Mouse (Mus musculus): ENCODE measurements around the gene Thap7. TPM values are rescaled to one million over a fixed set of nuclear protein-coding genes. Genes with fewer than 3 reads are reported as not detected.

Thap7 gene
- polyA plus RNA-seq, 1 experiment from 2014 or later, result 65.1 TPM

DNA sequence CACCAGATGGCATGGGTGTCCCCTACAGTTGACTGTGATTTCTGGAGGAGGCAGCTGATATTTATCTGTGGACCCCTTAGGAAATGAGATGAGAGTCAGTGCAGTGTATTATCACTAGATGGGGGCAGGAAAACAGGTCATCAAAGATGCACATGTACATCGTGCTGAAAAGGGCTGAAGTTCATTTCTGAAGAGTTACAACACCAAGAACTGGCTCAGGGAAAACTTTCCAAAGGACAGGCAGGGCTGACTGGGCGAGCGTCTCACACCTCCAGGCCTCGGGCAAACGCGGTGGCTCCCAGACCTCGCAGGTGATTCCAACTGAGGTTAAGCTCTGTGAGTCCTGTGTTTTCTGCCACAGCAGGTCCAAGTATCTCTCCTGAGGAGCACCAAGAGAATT, 21.9 kb upstream of the Thap7 start:
- ATAC-seq, result no peak
- Histone ChIP-seq H3K9me3 (ENCODE audit: control insufficient read depth, low read length) (no peaks in the 10 kb centered on the region), H3K36me3 (ENCODE audit: control insufficient read depth, insufficient read depth, low read length) (no peaks in the 10 kb centered on the region)

DNA sequence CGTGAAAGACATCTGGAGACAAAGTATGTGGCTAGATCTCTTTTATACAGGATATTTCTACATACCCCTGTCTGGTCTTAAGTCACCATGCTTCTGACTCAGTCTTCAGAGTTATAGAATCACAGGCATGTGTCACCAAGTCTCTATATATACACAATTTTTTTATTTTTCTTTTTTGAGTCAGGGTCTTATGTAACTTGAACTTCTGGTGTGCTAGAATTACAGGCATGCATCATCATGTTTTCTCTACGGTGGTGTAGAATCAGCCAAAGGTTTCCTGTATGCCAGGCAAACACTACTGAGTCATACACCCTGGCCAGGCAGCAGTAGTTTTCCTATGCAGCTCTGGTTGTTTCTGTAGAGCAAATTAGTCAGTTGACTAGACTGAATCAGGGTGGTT, 11.7 kb upstream of the Thap7 start:
- no peaks in the 10 kb centered on the region for H3K9me3 ChIP-seq (ENCODE audit: control insufficient read depth, low read length)
- no peak for ATAC-seq
- H3K4me1 ChIP-seq (ENCODE audit: control insufficient read depth, insufficient read depth, low read depth, low read length), result no peaks in the 10 kb centered on the region
- no peak overlapping the region for H3K27ac ChIP-seq (ENCODE audit: low read depth, low read length)
- no peak overlapping the region for H3K4me3 ChIP-seq (ENCODE audit: low read length)
- 84% methylated on average over 2 of the region's 2 CpGs for WGBS
- no peaks in the 10 kb centered on the region for H3K36me3 ChIP-seq (ENCODE audit: control insufficient read depth, insufficient read depth, low read length)
- no peaks in the 10 kb centered on the region for H3K27me3 ChIP-seq (replicated peaks; ENCODE audit: control insufficient read depth, insufficient read depth, low read length)
- no peak overlapping the region for H3K4me2 ChIP-seq (ENCODE audit: low read length)
- no peak overlapping the region for H3K9ac ChIP-seq (ENCODE audit: low read depth, low read length)

More for the DNA sequence above, 21.9 kb upstream of the Thap7 start:
- Histone ChIP-seq H3K4me1 (ENCODE audit: control insufficient read depth, insufficient read depth, low read depth, low read length) (peaks cover 8% of the 10 kb centered on the region), H3K27ac (ENCODE audit: low read depth, low read length) (no peak overlapping the region), H3K9ac (ENCODE audit: low read depth, low read length) (no peak overlapping the region), H3K4me2 (ENCODE audit: low read length) (no peak overlapping the region), H3K4me3 (ENCODE audit: low read length) (no peak overlapping the region), H3K27me3 (replicated peaks; ENCODE audit: control insufficient read depth, insufficient read depth, low read length) (no peaks in the 10 kb centered on the region)
- 91% methylated on average over 7 of the region's 7 CpGs for WGBS

DNA sequence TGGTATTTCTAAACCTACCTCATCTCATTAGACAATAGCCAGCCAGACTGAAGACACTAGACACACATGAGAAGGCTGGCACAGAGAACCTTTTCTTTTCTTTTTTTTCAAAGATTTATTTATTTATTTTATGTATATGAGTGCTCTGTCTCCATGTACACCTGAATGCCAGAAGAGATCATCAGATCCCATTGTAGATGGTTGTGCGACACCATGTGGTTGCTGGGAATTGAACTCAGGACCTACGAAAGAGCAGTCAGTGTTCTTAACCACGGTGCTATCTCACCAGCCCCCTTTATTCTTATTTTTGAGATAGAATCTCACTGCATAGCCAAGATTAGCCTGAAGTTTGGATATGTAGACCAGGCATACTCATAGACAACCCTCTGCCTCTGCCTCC, 5.6 kb upstream of the Thap7 start:
- Histone ChIP-seq H3K27me3 (replicated peaks; ENCODE audit: control insufficient read depth, insufficient read depth, low read length) (no peaks in the 10 kb centered on the region), H3K9ac (ENCODE audit: low read depth, low read length) (no peak overlapping the region), H3K4me2 (ENCODE audit: low read length) (no peak overlapping the region), H3K4me3 (ENCODE audit: low read length) (no peak overlapping the region), H3K27ac (ENCODE audit: low read depth, low read length) (no peak overlapping the region), H3K9me3 (ENCODE audit: control insufficient read depth, low read length) (no peaks in the 10 kb centered on the region), H3K36me3 (ENCODE audit: control insufficient read depth, insufficient read depth, low read length) (no peaks in the 10 kb centered on the region), H3K4me1 (ENCODE audit: control insufficient read depth, insufficient read depth, low read depth, low read length) (peaks cover 6% of the 10 kb centered on the region)
- 89% methylated on average over 3 of the region's 3 CpGs for WGBS
- no peak for ATAC-seq

DNA sequence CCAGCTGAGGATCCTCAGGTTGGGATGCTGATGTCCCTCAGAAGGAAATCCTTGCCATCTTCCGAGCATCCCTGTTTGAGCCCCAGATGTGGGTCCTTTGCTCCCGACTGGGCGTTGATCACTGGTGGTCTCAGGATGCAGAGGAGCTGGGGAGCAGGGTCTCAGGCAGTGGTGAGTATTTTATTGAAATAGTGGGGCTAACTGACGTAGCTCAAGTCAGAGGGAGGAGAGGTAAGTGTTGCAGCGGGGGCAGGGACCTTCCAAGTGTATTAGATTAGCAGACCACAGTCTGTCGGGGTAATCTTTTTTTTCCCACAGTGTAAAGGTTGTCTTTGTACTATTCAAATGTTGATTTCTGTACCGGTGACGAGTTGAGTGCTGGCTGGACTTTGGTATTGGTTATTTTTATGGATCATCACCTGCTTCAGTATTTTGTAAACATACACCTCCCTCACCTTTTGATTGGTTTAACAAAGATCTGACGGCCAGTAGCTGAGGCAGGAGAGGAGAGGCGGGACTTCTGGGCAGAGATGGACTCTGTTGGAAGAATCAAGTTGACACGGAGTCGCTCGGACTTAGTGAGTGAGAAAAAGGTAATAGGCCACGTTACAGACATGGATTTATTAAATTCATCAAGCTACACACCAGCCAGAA, 1.9 kb upstream of the Thap7 start:
- H3K36me3 ChIP-seq (ENCODE audit: control insufficient read depth, insufficient read depth, low read length), result peaks cover 4% of the 10 kb centered on the region
- no peaks in the 10 kb centered on the region for H3K9me3 ChIP-seq (ENCODE audit: control insufficient read depth, low read length)
- peaks cover 15% of the 10 kb centered on the region for H3K4me1 ChIP-seq (ENCODE audit: control insufficient read depth, insufficient read depth, low read depth, low read length)
- no peak overlapping the region for H3K9ac ChIP-seq (ENCODE audit: low read depth, low read length)
- no peak for ATAC-seq
- H3K4me3 ChIP-seq (ENCODE audit: low read length), result no peak overlapping the region
- no peak overlapping the region for H3K27ac ChIP-seq (ENCODE audit: low read depth, low read length)
- no peaks in the 10 kb centered on the region for H3K27me3 ChIP-seq (replicated peaks; ENCODE audit: control insufficient read depth, insufficient read depth, low read length)
- H3K4me2 ChIP-seq (ENCODE audit: low read length), result no peak overlapping the region
- WGBS, result 74% methylated on average over 14 of the region's 14 CpGs

DNA sequence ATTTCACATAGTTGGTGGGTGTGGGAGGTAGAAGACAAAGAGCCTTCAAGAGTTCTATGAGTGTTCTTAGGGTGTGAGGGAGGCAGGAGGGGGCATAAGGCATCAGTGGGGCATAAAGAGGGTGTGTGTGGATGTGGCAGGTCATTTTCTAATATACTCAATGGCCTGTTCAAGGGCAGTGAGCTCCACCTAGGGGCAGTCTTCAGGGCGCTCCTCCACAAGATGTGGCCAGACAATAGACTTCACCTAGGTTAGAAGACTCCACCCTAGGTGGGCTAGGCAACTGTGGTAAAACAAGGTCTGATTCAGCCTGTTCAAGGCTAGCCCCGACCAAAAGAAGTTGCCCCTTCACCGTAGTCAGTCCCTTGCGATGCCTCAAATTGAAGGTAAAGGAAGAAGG, 1.3 kb upstream of the Thap7 start:
- Histone ChIP-seq H3K4me2 (ENCODE audit: low read length) (no peak overlapping the region), H3K36me3 (ENCODE audit: control insufficient read depth, insufficient read depth, low read length) (peaks cover 9% of the 10 kb centered on the region), H3K9ac (ENCODE audit: low read depth, low read length) (no peak overlapping the region), H3K27ac (ENCODE audit: low read depth, low read length) (no peak overlapping the region), H3K4me1 (ENCODE audit: control insufficient read depth, insufficient read depth, low read depth, low read length) (peaks cover 15% of the 10 kb centered on the region), H3K9me3 (ENCODE audit: control insufficient read depth, low read length) (no peaks in the 10 kb centered on the region), H3K4me3 (ENCODE audit: low read length) (no peak overlapping the region), H3K27me3 (replicated peaks; ENCODE audit: control insufficient read depth, insufficient read depth, low read length) (no peaks in the 10 kb centered on the region)
- ATAC-seq, result no peak
- 59% methylated on average over 4 of the region's 4 CpGs for WGBS

DNA sequence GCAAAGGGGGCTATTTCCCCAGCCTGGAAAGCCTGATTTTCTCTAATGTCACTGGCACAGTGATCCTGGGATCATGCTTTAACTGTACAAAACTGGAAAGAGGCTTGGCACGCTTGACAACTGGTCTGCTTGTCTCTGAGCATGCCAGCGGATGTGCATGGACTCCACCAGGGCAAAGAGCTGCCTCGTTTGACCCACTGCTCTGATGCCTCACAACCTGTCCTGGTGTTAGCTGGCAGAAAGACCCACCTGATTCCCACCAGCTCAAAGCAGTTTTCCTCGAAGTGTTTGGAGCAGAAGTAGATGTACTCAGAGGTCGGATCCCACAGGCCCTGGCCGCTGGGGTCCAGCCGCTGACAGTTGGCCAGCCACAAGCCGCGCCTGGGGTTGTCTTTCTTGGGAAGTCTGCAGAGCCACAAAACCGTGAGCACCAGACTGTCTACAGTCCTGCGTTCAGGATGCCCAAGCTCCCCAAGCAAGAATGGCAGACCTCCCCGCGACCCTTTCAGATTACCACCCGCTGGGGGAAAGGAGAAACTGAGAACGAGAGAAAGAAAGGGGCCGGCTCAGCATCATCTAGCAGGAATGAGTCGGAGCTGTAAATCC, 852 bp downstream of the Thap7 start:
- H3K27me3 ChIP-seq (replicated peaks; ENCODE audit: control insufficient read depth, insufficient read depth, low read length), result no peaks in the 10 kb centered on the region
- peak; percentile 1; the same call in 1 of the 2 replicates for ATAC-seq
- H3K4me3 ChIP-seq (ENCODE audit: low read length), result peak overlapping the region; percentile 65
- peak overlapping the region; percentile 71 for H3K4me2 ChIP-seq (ENCODE audit: low read length)
- 19% methylated on average over 17 of the region's 17 CpGs for WGBS
- H3K4me1 ChIP-seq (ENCODE audit: control insufficient read depth, insufficient read depth, low read depth, low read length), result peaks cover 15% of the 10 kb centered on the region
- H3K9ac ChIP-seq (ENCODE audit: low read depth, low read length), result peak overlapping the region; percentile 83
- H3K9me3 ChIP-seq (ENCODE audit: control insufficient read depth, low read length), result no peaks in the 10 kb centered on the region
- H3K36me3 ChIP-seq (ENCODE audit: control insufficient read depth, insufficient read depth, low read length), result peaks cover 25% of the 10 kb centered on the region
- H3K27ac ChIP-seq (ENCODE audit: low read depth, low read length), result peak overlapping the region; percentile 98

DNA sequence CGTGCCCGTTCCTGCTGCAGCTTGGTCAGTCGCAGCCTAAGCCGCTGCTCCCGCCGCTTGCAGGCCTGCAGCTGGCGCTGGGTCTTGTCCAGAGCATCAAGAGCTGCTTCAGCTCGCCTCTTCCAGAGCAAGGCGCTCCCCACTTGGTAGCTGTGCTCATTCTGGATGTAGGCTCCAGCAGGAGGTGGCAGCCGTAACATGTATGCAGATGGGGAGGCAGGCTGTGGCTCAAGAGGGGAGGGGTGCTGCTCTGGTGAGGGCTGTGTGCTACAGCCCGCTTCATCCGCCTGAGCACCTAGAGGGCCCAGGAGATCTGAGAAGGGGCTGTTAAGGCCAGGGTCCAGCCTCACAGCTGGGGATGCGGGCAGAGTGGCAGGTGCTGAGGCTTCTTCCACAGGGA, 2.7 kb downstream of the Thap7 start:
- 83% methylated on average over 13 of the region's 13 CpGs for WGBS
- Histone ChIP-seq H3K4me1 (ENCODE audit: control insufficient read depth, insufficient read depth, low read depth, low read length) (peaks cover 15% of the 10 kb centered on the region), H3K9ac (ENCODE audit: low read depth, low read length) (no peak overlapping the region), H3K4me3 (ENCODE audit: low read length) (no peak overlapping the region), H3K27ac (ENCODE audit: low read depth, low read length) (no peak overlapping the region), H3K36me3 (ENCODE audit: control insufficient read depth, insufficient read depth, low read length) (peaks cover 33% of the 10 kb centered on the region), H3K27me3 (replicated peaks; ENCODE audit: control insufficient read depth, insufficient read depth, low read length) (no peaks in the 10 kb centered on the region), H3K9me3 (ENCODE audit: control insufficient read depth, low read length) (no peaks in the 10 kb centered on the region), H3K4me2 (ENCODE audit: low read length) (no peak overlapping the region)
- ATAC-seq, result no peak

DNA sequence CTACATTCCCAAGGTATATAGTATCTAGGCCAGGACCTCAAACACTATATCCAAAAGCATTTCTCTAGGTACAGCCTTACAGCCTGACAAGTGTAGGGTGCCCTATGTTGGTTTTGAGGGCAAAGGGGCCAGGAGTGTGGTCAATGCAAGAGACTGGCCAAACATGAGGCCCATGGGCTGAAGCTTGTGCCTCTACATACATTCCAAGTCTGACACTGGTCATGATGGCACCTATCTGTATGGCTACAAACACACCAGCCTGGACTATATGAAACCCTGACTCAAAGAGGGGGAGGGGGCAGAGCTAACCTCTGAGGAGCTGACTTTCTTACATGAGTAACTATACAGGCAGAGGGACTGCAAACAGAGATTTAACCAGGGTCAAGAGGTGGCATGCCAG, 3.3 kb downstream of the Thap7 start:
- no peak overlapping the region for H3K4me2 ChIP-seq (ENCODE audit: low read length)
- H3K27me3 ChIP-seq (replicated peaks; ENCODE audit: control insufficient read depth, insufficient read depth, low read length), result no peaks in the 10 kb centered on the region
- no peak overlapping the region for H3K4me3 ChIP-seq (ENCODE audit: low read length)
- H3K9me3 ChIP-seq (ENCODE audit: control insufficient read depth, low read length), result no peaks in the 10 kb centered on the region
- H3K36me3 ChIP-seq (ENCODE audit: control insufficient read depth, insufficient read depth, low read length), result peaks cover 40% of the 10 kb centered on the region
- no peak overlapping the region for H3K27ac ChIP-seq (ENCODE audit: low read depth, low read length)
- no peak for ATAC-seq
- H3K9ac ChIP-seq (ENCODE audit: low read depth, low read length), result no peak overlapping the region
- H3K4me1 ChIP-seq (ENCODE audit: control insufficient read depth, insufficient read depth, low read depth, low read length), result peaks cover 15% of the 10 kb centered on the region

DNA sequence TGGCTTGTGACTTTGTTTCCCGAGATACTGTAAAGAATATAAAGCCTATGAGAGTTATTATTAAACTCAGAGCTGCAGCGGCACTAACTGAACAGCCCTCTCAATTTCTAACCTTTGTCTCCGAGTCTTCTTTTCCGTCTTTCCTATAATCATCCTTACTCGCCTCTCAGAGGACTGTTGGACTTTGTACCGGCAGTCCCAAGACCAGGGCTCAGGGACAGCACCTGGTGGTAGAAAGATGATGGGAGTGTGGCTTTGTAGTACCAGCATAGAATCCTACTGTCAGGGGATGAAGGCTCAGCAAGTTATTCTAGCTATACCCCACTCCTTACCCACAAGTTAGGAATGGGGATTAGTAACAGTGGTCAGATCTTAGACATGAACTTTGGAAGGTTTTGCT, 4.7 kb downstream of the Thap7 start:
- Histone ChIP-seq H3K9ac (ENCODE audit: low read depth, low read length) (no peak overlapping the region), H3K9me3 (ENCODE audit: control insufficient read depth, low read length) (no peaks in the 10 kb centered on the region), H3K36me3 (ENCODE audit: control insufficient read depth, insufficient read depth, low read length) (peaks cover 46% of the 10 kb centered on the region), H3K4me2 (ENCODE audit: low read length) (no peak overlapping the region), H3K4me1 (ENCODE audit: control insufficient read depth, insufficient read depth, low read depth, low read length) (peaks cover 7% of the 10 kb centered on the region), H3K27ac (ENCODE audit: low read depth, low read length) (no peak overlapping the region), H3K4me3 (ENCODE audit: low read length) (no peak overlapping the region), H3K27me3 (replicated peaks; ENCODE audit: control insufficient read depth, insufficient read depth, low read length) (no peaks in the 10 kb centered on the region)
- WGBS, result 95% methylated on average over 6 of the region's 6 CpGs
- no peak for ATAC-seq

Measured in hindbrain, embryonic 16.5 days (tissue).